Mouse (Mus musculus) embryonic facial prominence, embryonic 11.5 days (tissue): Measurements from ENCODE around the gene P2ry6. TPM values are rescaled to one million over a fixed set of nuclear protein-coding genes. Genes with fewer than 3 reads are reported as not detected.

ENCODE experiments used
- ATAC-seq: fragments of 200-750 bp; cut with Nextera tagmentation; replicated peaks from 2 replicates; pipeline ENCODE4 v1.8.0; 2017; ENCODE audit warnings: low read depth; ENCODE audit not compliant: insufficient number of reproducible peaks, low FRiP score, low TSS enrichment
- DNase-seq: peaks from one replicate; pipeline ENCODE4 v3.0.0-alpha.2; 2015; ENCODE audit warnings: low spot score
- H3K27ac ChIP-seq: fragments of 300-500 bp; sonication (generic); replicated peaks from 2 replicates; pipeline ENCODE4 v1.5.1; 2014; ENCODE audit warnings: mild to moderate bottlenecking, low read depth, low read length, control low read depth
- H3K27me3 ChIP-seq: fragments of 300-500 bp; sonication (generic); 2 replicates; pipeline ENCODE4 v1.6.1; 2014; ENCODE audit warnings: mild to moderate bottlenecking, low read length, moderate library complexity, mixed read lengths; ENCODE audit not compliant: control insufficient read depth, insufficient read depth
- H3K36me3 ChIP-seq: fragments of 300-500 bp; sonication (generic); replicated peaks from 2 replicates; pipeline ENCODE4 v1.6.1; 2014; ENCODE audit warnings: low read depth, mild to moderate bottlenecking, low read length, moderate library complexity, mixed read lengths; ENCODE audit not compliant: control insufficient read depth, insufficient read depth
- H3K4me1 ChIP-seq: fragments of 300-500 bp; sonication (generic); 2 replicates; pipeline ENCODE4 v1.6.1; 2014; ENCODE audit warnings: low read length, mixed read lengths; ENCODE audit not compliant: control insufficient read depth, insufficient read depth
- H3K4me2 ChIP-seq: fragments of 300-500 bp; sonication (generic); 2 replicates; pipeline ENCODE4 v1.6.1; 2014; ENCODE audit warnings: low read depth, mild to moderate bottlenecking, control low read depth, low read length, moderate library complexity
- H3K4me3 ChIP-seq: fragments of 300-500 bp; sonication (generic); 2 replicates; pipeline ENCODE4 v1.5.1; 2014; ENCODE audit warnings: low read depth, low read length, control low read depth
- H3K9ac ChIP-seq: fragments of 300-500 bp; sonication (generic); replicated peaks from 2 replicates; pipeline ENCODE4 v1.6.1; 2014; ENCODE audit warnings: mild to moderate bottlenecking, control low read depth, low read length
- H3K9me3 ChIP-seq: fragments of 300-500 bp; sonication (generic); replicated peaks from 2 replicates; pipeline ENCODE4 v1.6.1; 2016; ENCODE audit warnings: mild to moderate bottlenecking, low read length, inconsistent platforms, mixed read lengths; ENCODE audit not compliant: control insufficient read depth
- WGBS: fragments of 180-500 bp; shearing (Covaris S2); extraction: QIAGEN DNeasy Blood & Tissue Kit; methylation state at CpG from one replicate; pipeline ENCODE4 v1.1.7; 2014; 5-methylcytosine and 5-hydroxymethylcytosine counted together
- polyA plus RNA-seq: library from polyadenylated mRNA; unstranded; fragments of >200 nt; fragmentation: Nextera tagmentation; extraction: Ambion mirVana; gene quantifications from 2 replicates; pipeline ENCODE4 v1.2.1, GENCODE M21; 2014

The P2ry6 gene
- polyA plus RNA-seq, 1 experiment from 2014 or later: 1.8 TPM

DNA sequence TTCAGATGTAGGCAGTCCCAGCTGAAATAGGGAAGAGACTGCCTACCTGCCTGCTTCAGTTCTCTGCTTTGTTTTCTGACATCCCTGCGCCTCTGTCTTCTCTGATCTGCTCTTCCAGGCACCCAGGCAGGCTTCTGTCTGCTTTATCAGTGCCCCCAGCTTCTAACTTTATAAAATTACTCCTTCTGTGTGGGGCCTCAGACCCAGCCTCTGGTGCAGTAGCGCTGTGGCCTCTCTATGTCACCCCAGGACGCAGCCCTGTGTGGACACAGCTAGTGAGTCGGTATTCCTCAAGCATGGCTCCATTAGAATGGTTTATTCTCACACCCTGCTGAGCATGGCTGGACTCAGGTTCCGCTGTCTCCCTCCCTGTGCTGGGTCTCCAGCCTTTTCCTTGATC is 24.4 kb downstream of the P2ry6 start:
- H3K27me3 ChIP-seq: no peaks in the 10 kb centered on the region
- no peaks in the 10 kb centered on the region for H3K9me3 ChIP-seq
- 0 out of 2 replicates have a peak overlapping the region, but pooled peaks have one; percentile 47 for H3K27ac ChIP-seq
- H3K36me3 ChIP-seq: no peaks in the 10 kb centered on the region
- H3K4me1 ChIP-seq: no peaks in the 10 kb centered on the region
- ATAC-seq: no peak
- DNase-seq: no peak
- no peak overlapping the region for H3K4me3 ChIP-seq
- no peak overlapping the region for H3K9ac ChIP-seq
- 64% methylated on average over 5 of the region's 5 CpGs for WGBS
- H3K4me2 ChIP-seq: no peak overlapping the region

DNA sequence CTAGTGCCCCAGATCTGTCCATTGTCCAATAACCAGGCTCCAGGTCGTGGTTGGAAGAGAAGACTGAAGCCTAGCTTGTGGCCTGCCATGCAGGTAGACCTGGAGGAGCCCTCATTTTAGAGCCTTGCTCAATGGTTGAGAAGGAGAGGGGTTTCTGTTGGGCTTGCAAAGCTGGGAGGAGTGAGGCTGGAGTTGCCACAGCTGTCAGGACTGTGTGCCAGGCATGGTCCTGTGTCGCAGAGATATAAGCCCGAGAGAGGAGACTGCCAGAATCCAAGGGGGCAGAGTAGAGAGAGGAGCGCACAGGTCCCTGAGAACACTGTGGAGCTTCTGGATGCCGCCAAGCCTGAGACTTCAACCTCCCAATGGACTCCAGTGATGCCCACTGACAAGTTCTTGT is 29.7 kb downstream of the P2ry6 start:
- ATAC-seq: no peak
- H3K9me3 ChIP-seq: no peaks in the 10 kb centered on the region
- DNase-seq: no peak
- no peak overlapping the region for H3K4me2 ChIP-seq
- WGBS: 87% methylated on average over 5 of the region's 5 CpGs
- H3K4me3 ChIP-seq: no peak overlapping the region
- no peak overlapping the region for H3K27ac ChIP-seq
- no peak overlapping the region for H3K9ac ChIP-seq
- no peaks in the 10 kb centered on the region for H3K27me3 ChIP-seq
- H3K4me1 ChIP-seq: no peaks in the 10 kb centered on the region
- no peaks in the 10 kb centered on the region for H3K36me3 ChIP-seq

GRCm38 (mm10) chr7:100944306-100944705 is 30.1 kb downstream of the P2ry6 start:
- no peak overlapping the region for H3K9ac ChIP-seq
- no peak overlapping the region for H3K4me3 ChIP-seq
- no peak for ATAC-seq
- no peak overlapping the region for H3K27ac ChIP-seq
- WGBS: 70% methylated on average over 2 of the region's 2 CpGs
- H3K36me3 ChIP-seq: no peaks in the 10 kb centered on the region
- H3K4me2 ChIP-seq: no peak overlapping the region
- no peak for DNase-seq
- no peaks in the 10 kb centered on the region for H3K27me3 ChIP-seq
- H3K4me1 ChIP-seq: no peaks in the 10 kb centered on the region
- no peaks in the 10 kb centered on the region for H3K9me3 ChIP-seq

DNA sequence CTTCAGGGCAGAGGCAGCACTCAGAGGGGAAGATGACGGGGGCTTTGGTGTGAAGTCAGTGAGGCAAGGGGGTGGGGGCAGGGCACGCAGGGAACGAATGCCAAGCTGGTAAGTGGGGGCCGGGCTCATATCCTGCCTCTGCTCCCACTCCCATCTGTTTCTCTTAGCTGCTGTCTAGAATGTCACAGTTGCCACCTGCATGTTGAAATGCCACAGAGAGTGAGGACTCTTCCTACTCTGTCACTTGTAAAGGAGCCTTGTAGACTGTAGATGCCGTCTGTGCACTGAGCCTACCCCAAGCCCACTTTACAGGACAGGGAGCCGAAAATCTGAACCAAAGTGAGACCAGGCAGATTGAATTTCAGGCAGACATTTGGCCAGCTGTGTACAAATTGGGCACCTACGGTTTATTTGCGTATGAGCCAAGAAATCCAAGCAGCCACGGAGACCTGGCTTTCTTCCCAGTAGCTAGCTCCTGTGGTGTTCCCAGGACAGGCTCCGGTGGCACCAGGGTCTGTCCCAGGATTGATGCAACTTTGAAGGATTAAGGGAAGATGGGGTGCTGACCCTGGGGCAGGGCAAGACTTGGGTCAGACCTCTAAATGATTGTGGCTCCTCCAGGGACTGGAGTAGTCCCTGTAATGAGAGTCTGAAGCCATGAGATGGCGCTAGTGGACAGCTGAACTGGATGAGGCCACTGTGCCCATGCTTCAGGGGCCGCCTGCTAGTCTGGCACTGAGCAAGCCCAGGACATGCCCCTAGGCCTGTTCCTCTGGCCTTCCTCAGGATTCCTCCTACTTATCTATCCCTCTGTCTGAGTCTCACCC is 31.4 kb downstream of the P2ry6 start:
- 45% methylated on average over 12 of the region's 12 CpGs for WGBS
- Histone ChIP-seq H3K9me3 (no peaks in the 10 kb centered on the region), H3K4me2 (no peak overlapping the region), H3K36me3 (no peaks in the 10 kb centered on the region), H3K9ac (no peak overlapping the region), H3K27ac (no peak overlapping the region), H3K4me3 (no peak overlapping the region), H3K27me3 (no peaks in the 10 kb centered on the region), H3K4me1 (no peaks in the 10 kb centered on the region)
- DNase-seq (peak; percentile 77), ATAC-seq (peak; percentile 73; the same call in 1 of the 2 replicates)

DNA sequence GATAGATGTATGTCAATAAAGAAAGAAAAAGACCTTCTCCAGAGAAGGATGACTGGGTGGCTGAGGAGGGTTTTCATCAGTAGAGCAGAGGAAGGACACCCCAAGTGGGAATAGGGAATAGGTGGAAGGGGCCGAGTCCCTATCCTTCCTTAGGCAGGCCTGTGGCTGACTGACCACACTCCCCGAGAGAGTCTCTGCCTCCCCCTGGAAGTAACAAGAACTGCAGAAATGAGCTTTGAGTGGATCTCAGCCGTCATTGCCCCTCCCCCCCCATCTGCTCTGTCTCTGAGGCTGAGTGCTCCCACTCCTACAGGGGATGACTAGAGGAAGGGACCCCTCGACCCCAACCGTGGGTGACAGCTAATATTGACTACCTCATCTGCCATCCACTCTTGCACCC is 33.3 kb downstream of the P2ry6 start:
- Histone ChIP-seq H3K4me1 (no peaks in the 10 kb centered on the region), H3K4me2 (no peak overlapping the region), H3K9me3 (no peaks in the 10 kb centered on the region), H3K27ac (no peak overlapping the region), H3K4me3 (no peak overlapping the region), H3K9ac (no peak overlapping the region), H3K36me3 (no peaks in the 10 kb centered on the region), H3K27me3 (no peaks in the 10 kb centered on the region)
- DNase-seq: no peak
- 30% methylated on average over 5 of the region's 5 CpGs for WGBS
- ATAC-seq: no peak

GRCm38 (mm10) chr7:100938106-100938505 is 36.3 kb downstream of the P2ry6 start:
- ATAC-seq (no peak), DNase-seq (no peak)
- no peaks in the 10 kb centered on the region for H3K9me3 ChIP-seq
- no peaks in the 10 kb centered on the region for H3K27me3 ChIP-seq
- no peak overlapping the region for H3K9ac ChIP-seq
- no peaks in the 10 kb centered on the region for H3K4me1 ChIP-seq
- H3K4me2 ChIP-seq: no peak overlapping the region
- WGBS: 89% methylated on average over 16 of the region's 16 CpGs
- H3K36me3 ChIP-seq: no peaks in the 10 kb centered on the region
- H3K4me3 ChIP-seq: no peak overlapping the region
- H3K27ac ChIP-seq: no peak overlapping the region

GRCm38 (mm10) chr7:100937481-100937880 is 37.0 kb downstream of the P2ry6 start:
- Histone ChIP-seq H3K4me1 (no peaks in the 10 kb centered on the region), H3K4me2 (no peak overlapping the region), H3K9me3 (no peaks in the 10 kb centered on the region), H3K4me3 (no peak overlapping the region), H3K27ac (no peak overlapping the region), H3K27me3 (no peaks in the 10 kb centered on the region), H3K36me3 (no peaks in the 10 kb centered on the region), H3K9ac (no peak overlapping the region)
- WGBS: 77% methylated on average over 3 of the region's 3 CpGs
- DNase-seq (no peak), ATAC-seq (no peak)

DNA sequence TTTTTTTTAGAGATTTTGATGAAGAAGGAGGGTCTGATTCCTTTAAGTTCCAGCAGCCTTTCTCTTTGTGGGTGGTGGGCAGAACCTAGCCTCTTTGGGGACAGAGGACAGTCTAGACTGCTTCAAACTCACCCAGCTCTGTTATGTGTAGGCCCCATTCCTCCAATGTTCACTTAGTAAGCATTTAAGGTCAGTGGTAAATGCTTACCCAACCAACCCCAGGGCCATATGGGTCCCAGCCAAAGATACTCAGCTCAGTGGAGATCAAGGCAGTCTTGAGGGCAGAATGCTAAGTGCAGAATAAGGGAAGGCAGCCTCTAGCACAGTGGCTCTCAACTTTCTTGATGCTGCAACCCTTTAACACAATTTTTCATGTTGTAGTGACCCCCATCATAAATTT is 40.9 kb downstream of the P2ry6 start:
- DNase-seq: no peak
- no peaks in the 10 kb centered on the region for H3K27me3 ChIP-seq
- H3K4me1 ChIP-seq: peaks cover 18% of the 10 kb centered on the region
- H3K4me3 ChIP-seq: no peak overlapping the region
- no peak for ATAC-seq
- no peak overlapping the region for H3K9ac ChIP-seq
- H3K36me3 ChIP-seq: no peaks in the 10 kb centered on the region
- no peak overlapping the region for H3K4me2 ChIP-seq
- no peak overlapping the region for H3K27ac ChIP-seq
- H3K9me3 ChIP-seq: no peaks in the 10 kb centered on the region
